8 mouse cellular contexts compared by ENCODE assay signal in genomic region chr12:17882117-17883116, GRCm38 (mm10).
DNase-seq lines count a peak whose midpoint lies in the region; ATAC-seq and TF ChIP-seq lines count a peak whose summit lies in the region.
"Not testable (repeated sequence)": the region's sequence is repeated elsewhere in the genome, so short reads cannot be mapped to it uniquely, and the experiment has no call there.

No protein-coding gene starts in this region.

- WGBS in embryonic facial prominence, embryonic 13.5 days: 2% methylated on average over 65 of the region's 65 CpGs
- 3% methylated on average over 60 of the region's 65 CpGs for WGBS in heart, embryonic 11.5 days (ENCODE audit: insufficient replicate concordance)
- 1% methylated on average over 58 of the region's 65 CpGs for WGBS in intestine, embryonic 16.5 days
- WGBS in lung, postnatal 0 days: 4% methylated on average over 48 of the region's 65 CpGs
- WGBS in olfactory bulb, adult 2 months: 2% methylated on average over 65 of the region's 65 CpGs

- H3K9ac ChIP-seq in embryonic facial prominence, embryonic 13.5 days: peak overlapping the region; percentile 92
- H3K9ac ChIP-seq in heart, embryonic 11.5 days (ENCODE audit: low read depth, low read length): peak overlapping the region; percentile 83
- H3K9ac ChIP-seq in intestine, embryonic 16.5 days (ENCODE audit: low read depth, low read length): peak overlapping the region; percentile 93
- H3K9ac ChIP-seq in lung, postnatal 0 days (replicated peaks; ENCODE audit: low read depth): peak overlapping the region; percentile 62

- peak; percentile 43; the same call in 1 of the 2 replicates for ATAC-seq in embryonic facial prominence, embryonic 13.5 days (ENCODE audit: insufficient number of reproducible peaks, insufficient read depth, low FRiP score, low TSS enrichment, low read depth)
- not testable (repeated sequence) for ATAC-seq in heart, embryonic 11.5 days (replicated peaks; ENCODE audit: insufficient number of reproducible peaks, low FRiP score, low TSS enrichment); intestine, embryonic 16.5 days; lung, postnatal 0 days

- not testable (repeated sequence) for TF ChIP-seq CTCF in lung, postnatal 0 days (IDR thresholded peaks at IDR 0.05); olfactory bulb, adult 2 months (IDR thresholded peaks at IDR 0.05; ENCODE audit: insufficient read depth, low read depth, low read length)

- H3K27ac ChIP-seq in embryonic facial prominence, embryonic 13.5 days: peak overlapping the region; percentile 90
- H3K27ac ChIP-seq in heart, embryonic 11.5 days (ENCODE audit: low read depth, low read length): peak overlapping the region; percentile 67
- H3K27ac ChIP-seq in intestine, embryonic 16.5 days (ENCODE audit: low read length): peak overlapping the region; percentile 86
- H3K27ac ChIP-seq in lung, postnatal 0 days (ENCODE audit: low read length): peak overlapping the region; percentile 78
- not testable (repeated sequence) for H3K27ac ChIP-seq in olfactory bulb, adult 2 months (ENCODE audit: insufficient read depth, low read depth, low read length)

- TF ChIP-seq EP300 in lung, postnatal 0 days (IDR thresholded peaks at IDR 0.05): not testable (repeated sequence)

- H3K9me3 ChIP-seq in embryonic facial prominence, embryonic 13.5 days: peaks cover 20% of the 10 kb centered on the region
- H3K9me3 ChIP-seq in heart, embryonic 11.5 days (replicated peaks; ENCODE audit: control insufficient read depth, low read length); intestine, embryonic 16.5 days (ENCODE audit: control insufficient read depth, low read length); lung, postnatal 0 days (ENCODE audit: low read length): not testable (repeated sequence)

- TF ChIP-seq POLR2A in olfactory bulb, adult 2 months (IDR thresholded peaks at IDR 0.05; ENCODE audit: insufficient read depth, low read depth, low read length): not testable (repeated sequence)

- peak overlapping the region; percentile 59 for H3K4me2 ChIP-seq in embryonic facial prominence, embryonic 13.5 days
- peak overlapping the region; percentile 59 for H3K4me2 ChIP-seq in heart, embryonic 11.5 days
- peak overlapping the region; percentile 65 for H3K4me2 ChIP-seq in intestine, embryonic 16.5 days (ENCODE audit: low read depth, low read length)
- peak overlapping the region; percentile 58 for H3K4me2 ChIP-seq in lung, postnatal 0 days (replicated peaks; ENCODE audit: low read depth, low read length)

- DNase-seq in adrenal gland, adult (ENCODE audit: inconsistent age in 2 of 2, low spot score in 1 of 2): peak; percentile 15 to 60
- peak; percentile 6 to 12 for DNase-seq in left cerebral cortex, adult 8-10 months (ENCODE audit: low spot score in 2 of 2)
- DNase-seq in lung, postnatal 0 days (ENCODE audit: low spot score): peak; percentile 5
- peak; percentile 5 to 7 for DNase-seq in thymus, postnatal 10 days (ENCODE audit: low spot score in 2 of 2)

- peak overlapping the region; percentile 88 for H3K4me3 ChIP-seq in embryonic facial prominence, embryonic 13.5 days
- H3K4me3 ChIP-seq in heart, embryonic 11.5 days (ENCODE audit: low read depth, low read length): peak overlapping the region; percentile 68
- peak overlapping the region; percentile 88 for H3K4me3 ChIP-seq in intestine, embryonic 16.5 days (ENCODE audit: low read length)
- peak overlapping the region; percentile 67 for H3K4me3 ChIP-seq in lung, postnatal 0 days (ENCODE audit: low read depth, low read length)
- H3K4me3 ChIP-seq in olfactory bulb, adult 2 months (ENCODE audit: insufficient read depth, low read depth, low read length): peak overlapping the region; percentile 95

- not testable (repeated sequence) for H3K4me1 ChIP-seq in embryonic facial prominence, embryonic 13.5 days; heart, embryonic 11.5 days (ENCODE audit: control insufficient read depth, insufficient read depth, low read length); intestine, embryonic 16.5 days (ENCODE audit: control insufficient read depth, insufficient read depth, low read length); lung, postnatal 0 days (ENCODE audit: insufficient read depth, low read depth, low read length); olfactory bulb, adult 2 months (ENCODE audit: control insufficient read depth, insufficient read depth, low read length)

- not testable (repeated sequence) for H3K27me3 ChIP-seq in embryonic facial prominence, embryonic 13.5 days; heart, embryonic 11.5 days (ENCODE audit: control insufficient read depth, insufficient read depth, low read length); intestine, embryonic 16.5 days (replicated peaks; ENCODE audit: control insufficient read depth, insufficient read depth, low read length); lung, postnatal 0 days (replicated peaks; ENCODE audit: insufficient read depth, low read length)

- H3K36me3 ChIP-seq in embryonic facial prominence, embryonic 13.5 days: peaks cover 13% of the 10 kb centered on the region; the same call in 1 of the 2 replicates
- not testable (repeated sequence) for H3K36me3 ChIP-seq in heart, embryonic 11.5 days (ENCODE audit: control insufficient read depth, insufficient read depth, low read length); intestine, embryonic 16.5 days (ENCODE audit: control insufficient read depth, insufficient read depth, low read length); lung, postnatal 0 days (ENCODE audit: insufficient read depth, low read length)
